Mouse (Mus musculus) G1E (cell line): ENCODE measurements around the gene Arhgef25.

Experiments used
- CTCF ChIP-seq: IDR thresholded peaks from 2 replicates; pipeline ENCODE4 v1.5.1; 2012; ENCODE audit warnings: low read depth, low read length, inconsistent platforms, mixed read lengths
- GATA1 ChIP-seq: IDR thresholded peaks from 2 replicates; pipeline ENCODE4 v1.6.1; 2012; ENCODE audit warnings: borderline replicate concordance, low read length, inconsistent platforms, mixed read lengths

GRCm38 (mm10) chr10:127143228-127143627, 46.7 kb downstream of the Arhgef25 start:
- TF ChIP-seq GATA1 = no peak
- TF ChIP-seq CTCF = no peak
